Mouse (Mus musculus): ENCODE data around the gene Katnbl1. TPM values are rescaled to one million over a fixed set of nuclear protein-coding genes. Genes with fewer than 3 reads are reported as not detected.

Katnbl1 gene
- polyA plus RNA-seq, 1 experiment, result 2.4 TPM

DNA sequence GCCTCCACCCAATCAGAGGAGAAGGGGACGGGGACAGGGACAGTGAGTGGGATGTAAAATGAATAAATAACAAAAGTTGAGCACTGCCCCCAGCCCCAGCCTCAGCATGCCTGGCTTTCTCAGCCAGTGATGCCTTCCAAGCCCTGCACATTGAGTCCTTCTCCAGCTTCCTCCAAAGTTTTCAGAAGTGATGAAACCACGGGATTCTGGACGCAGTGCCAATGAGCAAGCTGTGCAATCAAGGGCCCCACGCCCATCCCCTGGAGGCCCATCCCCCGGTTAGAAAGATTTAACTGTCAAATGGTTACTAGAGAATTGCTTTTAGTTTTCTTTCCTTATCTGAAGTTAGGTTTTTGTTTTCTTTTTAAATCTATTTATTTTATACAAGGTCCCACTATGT lies 9.1 kb upstream of the Katnbl1 start:
- H3K36me3 ChIP-seq (ENCODE audit: control insufficient read depth, insufficient read depth, low read length), result no peaks in the 10 kb centered on the region
- no peak for TF ChIP-seq POLR2A (IDR thresholded peaks at IDR 0.05; ENCODE audit: low read depth, low read length)
- no peak for TF ChIP-seq CTCF (conservative IDR thresholded peaks at IDR 0.05; ENCODE audit: insufficient read depth, insufficient read length, low read depth, low read length)
- no peaks in the 10 kb centered on the region for H3K27me3 ChIP-seq (replicated peaks; ENCODE audit: control insufficient read depth, insufficient read depth, low read length)
- no peak for DNase-seq
- no peak overlapping the region for H3K27ac ChIP-seq (ENCODE audit: insufficient read depth, low read depth, low read length)
- WGBS, result 54% methylated on average over 5 of the region's 5 CpGs
- peaks cover 3% of the 10 kb centered on the region; the same call in 1 of the 2 replicates for H3K4me1 ChIP-seq (ENCODE audit: control insufficient read depth, insufficient read depth, low read length)
- H3K4me3 ChIP-seq (ENCODE audit: insufficient read depth, low read depth, low read length), result no peak overlapping the region

DNA sequence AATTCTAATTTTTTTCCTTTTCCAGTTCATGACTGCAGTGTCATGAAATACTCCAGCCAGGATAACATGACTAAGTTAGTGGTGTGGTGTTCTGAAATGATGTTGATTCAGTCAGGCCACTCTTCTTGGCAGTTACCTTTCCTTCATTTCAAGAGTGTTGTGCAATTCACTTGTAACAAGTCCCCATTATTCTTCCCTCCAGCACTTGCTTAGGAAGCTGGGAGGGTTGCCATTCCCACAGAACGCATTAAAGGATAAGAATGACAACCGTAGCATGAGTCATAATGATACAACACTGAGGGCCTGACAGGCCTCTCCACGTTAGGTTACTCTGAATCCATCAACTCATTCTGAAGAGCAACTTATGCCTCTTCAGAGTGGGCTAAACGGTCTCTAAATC lies 5.9 kb upstream of the Katnbl1 start:
- H3K4me1 ChIP-seq (ENCODE audit: control insufficient read depth, insufficient read depth, low read length), result no peaks in the 10 kb centered on the region
- no peak overlapping the region for H3K27ac ChIP-seq (ENCODE audit: insufficient read depth, low read depth, low read length)
- H3K27me3 ChIP-seq (replicated peaks; ENCODE audit: control insufficient read depth, insufficient read depth, low read length), result no peaks in the 10 kb centered on the region
- 74% methylated on average over 4 of the region's 4 CpGs for WGBS
- TF ChIP-seq CTCF (conservative IDR thresholded peaks at IDR 0.05; ENCODE audit: insufficient read depth, insufficient read length, low read depth, low read length), result no peak
- TF ChIP-seq POLR2A (IDR thresholded peaks at IDR 0.05; ENCODE audit: low read depth, low read length), result no peak
- no peak overlapping the region for H3K4me3 ChIP-seq (ENCODE audit: insufficient read depth, low read depth, low read length)
- no peak for DNase-seq
- H3K36me3 ChIP-seq (ENCODE audit: control insufficient read depth, insufficient read depth, low read length), result no peaks in the 10 kb centered on the region

DNA sequence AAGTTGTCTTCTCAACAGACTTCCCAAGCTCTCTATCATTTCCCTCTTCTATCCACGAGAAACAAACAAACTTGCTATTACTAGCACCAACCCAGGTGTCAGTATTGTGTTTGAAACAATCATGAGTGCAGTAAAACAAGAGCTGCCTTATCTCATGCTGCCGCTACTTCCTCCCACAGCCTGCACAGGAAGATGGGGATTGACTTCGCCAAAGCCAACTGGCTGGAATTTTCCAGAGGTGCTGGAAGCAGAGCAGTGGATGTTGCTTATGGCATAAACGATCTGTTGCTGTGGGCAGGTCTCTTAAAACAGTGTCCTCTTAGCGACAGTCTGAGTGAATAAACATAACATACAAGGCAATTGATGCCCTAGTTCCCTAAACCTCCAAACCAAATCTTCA lies 4.4 kb upstream of the Katnbl1 start:
- Histone ChIP-seq H3K36me3 (ENCODE audit: control insufficient read depth, insufficient read depth, low read length) (no peaks in the 10 kb centered on the region), H3K27ac (ENCODE audit: insufficient read depth, low read depth, low read length) (no peak overlapping the region), H3K4me3 (ENCODE audit: insufficient read depth, low read depth, low read length) (no peak overlapping the region), H3K27me3 (replicated peaks; ENCODE audit: control insufficient read depth, insufficient read depth, low read length) (no peaks in the 10 kb centered on the region), H3K4me1 (ENCODE audit: control insufficient read depth, insufficient read depth, low read length) (no peaks in the 10 kb centered on the region)
- TF ChIP-seq CTCF (conservative IDR thresholded peaks at IDR 0.05; ENCODE audit: insufficient read depth, insufficient read length, low read depth, low read length) (no peak), POLR2A (IDR thresholded peaks at IDR 0.05; ENCODE audit: low read depth, low read length) (no peak)
- WGBS, result 50% methylated on average over 5 of the region's 5 CpGs
- peak; percentile 51 for DNase-seq

DNA sequence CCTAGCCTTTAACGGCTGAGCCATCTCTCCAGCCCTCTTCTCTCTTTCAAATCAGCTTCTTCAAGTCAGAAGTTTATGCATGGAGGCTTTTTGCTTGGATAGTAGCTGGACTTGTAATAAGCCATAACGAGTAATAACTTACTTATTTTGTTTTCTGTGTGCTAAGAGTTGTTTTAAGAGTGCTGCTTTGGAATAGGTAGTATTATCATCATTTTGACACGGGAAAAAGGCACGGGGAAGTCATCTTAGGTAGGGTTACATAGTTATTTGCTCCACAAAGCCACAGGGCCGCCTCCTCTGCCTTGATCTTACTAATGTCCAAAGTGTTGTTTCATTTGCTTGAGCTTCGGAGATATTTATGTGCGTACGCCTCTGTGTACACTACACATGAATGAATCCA lies 1.1 kb downstream of the Katnbl1 start:
- no peak for DNase-seq
- no peaks in the 10 kb centered on the region for H3K27me3 ChIP-seq (replicated peaks; ENCODE audit: control insufficient read depth, insufficient read depth, low read length)
- no peak for TF ChIP-seq POLR2A (IDR thresholded peaks at IDR 0.05; ENCODE audit: low read depth, low read length)
- TF ChIP-seq CTCF (conservative IDR thresholded peaks at IDR 0.05; ENCODE audit: insufficient read depth, insufficient read length, low read depth, low read length), result no peak
- H3K36me3 ChIP-seq (ENCODE audit: control insufficient read depth, insufficient read depth, low read length), result no peaks in the 10 kb centered on the region
- H3K4me1 ChIP-seq (ENCODE audit: control insufficient read depth, insufficient read depth, low read length), result no peaks in the 10 kb centered on the region
- H3K4me3 ChIP-seq (ENCODE audit: insufficient read depth, low read depth, low read length), result no peak overlapping the region
- H3K27ac ChIP-seq (ENCODE audit: insufficient read depth, low read depth, low read length), result no peak overlapping the region
- WGBS, result 16% methylated on average over 8 of the region's 8 CpGs

DNA sequence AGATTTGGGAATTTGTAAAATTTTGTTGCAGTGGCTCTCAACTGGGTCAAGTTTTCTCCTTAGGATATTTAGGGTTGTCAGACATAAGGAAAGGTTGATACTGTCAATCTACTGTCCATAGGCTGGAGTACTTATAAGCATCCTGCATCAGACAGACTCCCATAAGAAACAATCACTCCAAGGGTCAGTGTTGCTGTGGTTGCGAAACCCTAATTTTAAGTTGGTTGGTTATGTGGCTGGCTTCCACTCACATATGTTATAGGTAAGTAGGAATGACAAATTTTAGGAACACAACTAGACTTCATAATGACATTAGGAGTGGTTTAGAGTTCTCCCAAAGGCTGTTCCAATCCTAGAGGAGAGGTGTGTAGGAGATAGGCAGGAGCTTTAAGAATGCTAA lies 2.2 kb downstream of the Katnbl1 start:
- no peaks in the 10 kb centered on the region for H3K27me3 ChIP-seq (replicated peaks; ENCODE audit: control insufficient read depth, insufficient read depth, low read length)
- TF ChIP-seq POLR2A (IDR thresholded peaks at IDR 0.05; ENCODE audit: low read depth, low read length) (no peak), CTCF (conservative IDR thresholded peaks at IDR 0.05; ENCODE audit: insufficient read depth, insufficient read length, low read depth, low read length) (no peak)
- 100% methylated on average over 1 of the region's 1 CpGs for WGBS

DNA sequence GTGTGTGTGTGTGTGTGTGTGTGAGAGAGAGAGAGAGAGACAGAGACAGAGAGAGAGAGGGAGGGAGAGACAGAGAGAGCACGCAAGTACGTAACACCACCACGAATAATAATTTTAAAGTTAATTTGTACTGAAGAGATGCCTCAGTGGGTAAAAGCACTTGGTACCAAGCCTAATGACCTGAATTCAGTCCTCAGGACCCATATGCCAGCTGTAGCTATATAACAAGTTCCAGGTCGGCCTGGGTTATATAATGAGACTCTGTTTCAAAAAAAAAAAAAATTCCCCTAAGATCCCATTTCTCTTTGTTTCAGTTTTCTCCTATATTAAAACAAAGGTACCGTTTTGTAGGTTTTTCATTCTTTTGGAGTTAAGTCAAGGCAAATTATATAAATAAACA lies 11.8 kb downstream of the Katnbl1 start:
- WGBS, result 74% methylated on average over 5 of the region's 5 CpGs
- Histone ChIP-seq H3K27ac (ENCODE audit: insufficient read depth, low read depth, low read length) (peak overlapping the region; percentile 45), H3K4me3 (ENCODE audit: insufficient read depth, low read depth, low read length) (no peak overlapping the region), H3K27me3 (replicated peaks; ENCODE audit: control insufficient read depth, insufficient read depth, low read length) (no peaks in the 10 kb centered on the region), H3K36me3 (ENCODE audit: control insufficient read depth, insufficient read depth, low read length) (no peaks in the 10 kb centered on the region), H3K4me1 (ENCODE audit: control insufficient read depth, insufficient read depth, low read length) (peaks cover 5% of the 10 kb centered on the region; the same call in 1 of the 2 replicates)
- DNase-seq, result no peak
- TF ChIP-seq POLR2A (IDR thresholded peaks at IDR 0.05; ENCODE audit: low read depth, low read length), result no peak

More for the DNA sequence above, 2.2 kb downstream of the Katnbl1 start:
- DNase-seq, result no peak
- H3K27ac ChIP-seq (ENCODE audit: insufficient read depth, low read depth, low read length), result no peak overlapping the region
- H3K4me3 ChIP-seq (ENCODE audit: insufficient read depth, low read depth, low read length), result no peak overlapping the region
- H3K36me3 ChIP-seq (ENCODE audit: control insufficient read depth, insufficient read depth, low read length), result no peaks in the 10 kb centered on the region
- no peaks in the 10 kb centered on the region for H3K4me1 ChIP-seq (ENCODE audit: control insufficient read depth, insufficient read depth, low read length)

DNA sequence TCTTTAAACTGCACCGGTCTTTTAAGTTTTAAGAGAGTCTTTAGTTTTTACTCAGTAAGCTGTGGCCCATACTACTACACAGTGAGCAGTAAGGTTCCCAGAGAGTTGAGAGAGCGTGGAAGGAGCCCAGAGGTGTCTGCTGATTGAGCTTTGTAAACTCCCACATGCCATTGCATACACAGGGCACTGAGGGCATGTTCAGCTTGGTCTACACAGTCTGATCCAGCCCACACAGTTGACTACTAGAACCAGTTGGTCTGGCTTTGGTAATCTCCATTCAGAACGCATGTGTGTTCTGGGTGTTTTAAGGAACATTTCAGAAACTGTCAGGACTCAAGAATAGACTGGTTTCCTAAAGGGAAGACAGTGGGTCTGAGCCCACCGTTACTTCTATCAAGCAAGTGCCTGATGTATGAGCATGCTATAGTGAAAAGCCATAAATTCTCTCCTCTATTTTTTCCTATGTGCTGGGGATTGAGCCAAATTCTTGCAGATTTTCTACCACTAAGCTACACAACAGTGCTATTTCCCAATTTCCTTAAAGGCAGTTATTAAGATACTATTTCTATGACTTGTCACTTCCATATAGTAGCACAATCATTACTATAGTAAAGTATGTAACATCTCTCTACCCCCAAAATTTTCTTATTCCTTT lies 12.5 kb downstream of the Katnbl1 start:
- Histone ChIP-seq H3K36me3 (ENCODE audit: control insufficient read depth, insufficient read depth, low read length) (no peaks in the 10 kb centered on the region), H3K27me3 (replicated peaks; ENCODE audit: control insufficient read depth, insufficient read depth, low read length) (no peaks in the 10 kb centered on the region), H3K4me3 (ENCODE audit: insufficient read depth, low read depth, low read length) (no peak overlapping the region), H3K4me1 (ENCODE audit: control insufficient read depth, insufficient read depth, low read length) (peaks cover 5% of the 10 kb centered on the region; the same call in 1 of the 2 replicates), H3K27ac (ENCODE audit: insufficient read depth, low read depth, low read length) (no peak overlapping the region; the same call in 1 of the 2 replicates)
- DNase-seq, result peak; percentile 9
- 74% methylated on average over 4 of the region's 4 CpGs for WGBS
- TF ChIP-seq CTCF (conservative IDR thresholded peaks at IDR 0.05; ENCODE audit: insufficient read depth, insufficient read length, low read depth, low read length) (no peak), POLR2A (IDR thresholded peaks at IDR 0.05; ENCODE audit: low read depth, low read length) (no peak)

Data from kidney, adult 2 months (tissue).